In the genomic region with DNA sequence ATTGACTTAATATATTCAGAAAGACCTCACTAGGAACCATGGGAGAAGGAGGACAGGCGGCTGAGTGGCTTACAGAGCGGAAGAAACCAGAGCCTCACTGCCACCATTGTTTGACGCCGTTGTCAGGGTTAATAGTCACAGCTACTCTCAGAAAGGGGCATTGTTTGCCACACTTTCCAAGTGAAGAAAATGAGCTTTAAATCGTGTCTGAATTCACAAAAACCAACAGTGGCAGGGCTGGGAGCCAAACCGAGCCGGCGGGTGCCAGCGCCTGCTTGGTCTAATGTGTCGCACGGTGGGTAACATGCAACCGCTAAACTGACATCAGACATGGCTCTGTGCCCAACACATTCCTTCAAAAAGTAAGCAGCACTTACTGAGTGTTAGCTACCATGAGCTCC, we compare ENCODE assay signal across 10 mouse cellular contexts.
DNase-seq lines count a peak whose midpoint lies in the region; ATAC-seq lines count a peak whose summit lies in the region.
"Had no signal": no experiment of that assay in that cellular context is flagged by ENCODE, and none has a peak within 500 bp of the region (broad histone marks: within the 10 kb centered on the region; RNA-seq: fewer than 3 reads in every experiment).

No protein-coding gene starts in this region.

- no peaks in the 10 kb centered on the region for H3K9me3 ChIP-seq in forebrain, embryonic 13.5 days (replicated peaks)
- no peaks in the 10 kb centered on the region for H3K9me3 ChIP-seq in forebrain, embryonic 10.5 days
- no peaks in the 10 kb centered on the region for H3K9me3 ChIP-seq in hindbrain, embryonic 15.5 days
- H3K9me3 ChIP-seq in neural tube, embryonic 12.5 days = no peaks in the 10 kb centered on the region
- H3K9me3 ChIP-seq: embryonic facial prominence, embryonic 12.5 days; liver, embryonic 15.5 days had no signal

- H3K4me1 ChIP-seq in forebrain, embryonic 13.5 days = peaks cover 16% of the 10 kb centered on the region
- peaks cover 6% of the 10 kb centered on the region; the same call in 1 of the 2 replicates for H3K4me1 ChIP-seq in forebrain, embryonic 10.5 days
- peaks cover 16% of the 10 kb centered on the region; the same call in 1 of the 2 replicates for H3K4me1 ChIP-seq in hindbrain, embryonic 15.5 days (replicated peaks)
- H3K4me1 ChIP-seq in neural tube, embryonic 12.5 days = peaks cover 14% of the 10 kb centered on the region
- H3K4me1 ChIP-seq: embryonic facial prominence, embryonic 12.5 days; liver, embryonic 15.5 days had no signal

- H3K27me3 ChIP-seq in forebrain, embryonic 13.5 days = peaks cover 8% of the 10 kb centered on the region; the same call in 1 of the 2 replicates
- no peaks in the 10 kb centered on the region for H3K27me3 ChIP-seq in forebrain, embryonic 10.5 days (ENCODE audit: poor library complexity, severe bottlenecking)
- H3K27me3 ChIP-seq in hindbrain, embryonic 15.5 days = peaks cover 9% of the 10 kb centered on the region; the same call in 1 of the 2 replicates
- peaks cover 18% of the 10 kb centered on the region; the same call in 1 of the 2 replicates for H3K27me3 ChIP-seq in neural tube, embryonic 12.5 days (replicated peaks)
- H3K27me3 ChIP-seq: embryonic facial prominence, embryonic 12.5 days; liver, embryonic 15.5 days had no signal

- H3K4me2 ChIP-seq in forebrain, embryonic 13.5 days = peak overlapping the region; percentile 42
- peak overlapping the region; percentile 7; the same call in 1 of the 2 replicates for H3K4me2 ChIP-seq in hindbrain, embryonic 15.5 days
- peak overlapping the region; percentile 17; the same call in 1 of the 2 replicates for H3K4me2 ChIP-seq in neural tube, embryonic 12.5 days (replicated peaks)
- H3K4me2 ChIP-seq: embryonic facial prominence, embryonic 12.5 days; liver, embryonic 15.5 days had no signal

- WGBS in forebrain, embryonic 13.5 days = 28% methylated on average over 12 of the region's 12 CpGs
- 78% methylated on average over 12 of the region's 12 CpGs for WGBS in forebrain, embryonic 10.5 days
- 22% methylated on average over 12 of the region's 12 CpGs for WGBS in hindbrain, embryonic 15.5 days
- WGBS in neural tube, embryonic 12.5 days = 25% methylated on average over 12 of the region's 12 CpGs

- H3K36me3 ChIP-seq in forebrain, embryonic 13.5 days (ENCODE audit: poor library complexity, severe bottlenecking) = no peaks in the 10 kb centered on the region
- no peaks in the 10 kb centered on the region for H3K36me3 ChIP-seq in forebrain, embryonic 10.5 days (replicated peaks)
- no peaks in the 10 kb centered on the region for H3K36me3 ChIP-seq in hindbrain, embryonic 15.5 days
- no peaks in the 10 kb centered on the region for H3K36me3 ChIP-seq in neural tube, embryonic 12.5 days
- H3K36me3 ChIP-seq: embryonic facial prominence, embryonic 12.5 days; liver, embryonic 15.5 days had no signal

- no peak for DNase-seq in forebrain, embryonic 10.5 days (ENCODE audit: extremely low spot score, low spot score)
- peak; percentile 57 for DNase-seq in retina, postnatal 1 day
- DNase-seq in retina, embryonic 14.5 days (ENCODE audit: low spot score) = no peak
- DNase-seq in layer of hippocampus, adult 11-12 months (ENCODE audit: low spot score) = no peak
- DNase-seq in ovary, postnatal 14 days (ENCODE audit: low spot score) = no peak

- no peak overlapping the region for H3K27ac ChIP-seq in forebrain, embryonic 13.5 days
- H3K27ac ChIP-seq in forebrain, embryonic 10.5 days = no peak overlapping the region
- H3K27ac ChIP-seq in hindbrain, embryonic 15.5 days (replicated peaks) = no peak overlapping the region
- H3K27ac ChIP-seq in neural tube, embryonic 12.5 days = no peak overlapping the region
- H3K27ac ChIP-seq: embryonic facial prominence, embryonic 12.5 days; liver, embryonic 15.5 days had no signal

- H3K4me3 ChIP-seq in forebrain, embryonic 13.5 days = no peak overlapping the region
- no peak overlapping the region for H3K4me3 ChIP-seq in forebrain, embryonic 10.5 days
- H3K4me3 ChIP-seq in hindbrain, embryonic 15.5 days = no peak overlapping the region
- no peak overlapping the region for H3K4me3 ChIP-seq in neural tube, embryonic 12.5 days
- H3K4me3 ChIP-seq: embryonic facial prominence, embryonic 12.5 days; liver, embryonic 15.5 days had no signal

- peak; percentile 88 for ATAC-seq in forebrain, embryonic 13.5 days
- peak; percentile 54; the same call in 1 of the 2 replicates for ATAC-seq in hindbrain, embryonic 15.5 days (ENCODE audit: low FRiP score, low read depth)
- peak; percentile 73; the same call in 1 of the 2 replicates for ATAC-seq in neural tube, embryonic 12.5 days (ENCODE audit: low FRiP score, low read depth)

- H3K9ac ChIP-seq in forebrain, embryonic 13.5 days = no peak overlapping the region
- H3K9ac ChIP-seq in hindbrain, embryonic 15.5 days = no peak overlapping the region
- no peak overlapping the region for H3K9ac ChIP-seq in neural tube, embryonic 12.5 days
- H3K9ac ChIP-seq: embryonic facial prominence, embryonic 12.5 days; liver, embryonic 15.5 days had no signal
